Mouse (Mus musculus) Patski (cell line): ENCODE results near the gene Axl. TPM values are rescaled to one million over a fixed set of nuclear protein-coding genes. Genes with fewer than 3 reads are reported as not detected.

ENCODE experiments used
- ATAC-seq: fragments of 100-300 bp; one replicate; pipeline ENCODE4 v1.8.0; 2021
- CTCF ChIA-PET: fragments of 350-600 bp; sonication (Branson Sonifier 250); formaldehyde crosslinking; loops from one replicate; lab custom pipeline; 2022; ENCODE audit warnings: inconsistent platforms; lab: Charles Lee
- POLR2A ChIA-PET: fragments of 350-600 bp; sonication (Branson Sonifier 250); formaldehyde crosslinking; loops from one replicate; lab custom pipeline; 2022; ENCODE audit warnings: antibody characterized with exemption, inconsistent platforms; lab: Charles Lee
- DNase-seq: peaks from one replicate; pipeline ENCODE4 v3.0.0-alpha.2; 2011; ENCODE audit warnings: low read depth, low spot score
- H3K27me3 ChIP-seq: fragments of 371-371 bp; one replicate; pipeline ENCODE4 v1.5.1; 2021
- CTCF ChIP-seq: fragments of 100-300 bp; IDR thresholded peaks from one replicate; pipeline ENCODE4 v1.5.1; 2021
- in situ Hi-C: fragments of 300-500 bp; cut with MboI; formaldehyde crosslinking; loops from 3 replicates; pipeline ENCODE4 v1.11.1; 2018; ENCODE audit warnings: low pct_unique_long_range_greater_than_20kb, mixed read lengths
- polyA plus RNA-seq: library from polyadenylated mRNA; unstranded; gene quantifications from one replicate; pipeline ENCODE4 v1.2.3, GENCODE M21; 2021

Gene Axl
- polyA plus RNA-seq, 1 experiment from 2014 or later: 473 TPM

- ChIA-PET CTCF (interaction anchor here (1.0 kb wide), 1 partner anchor 18 kb away, joined by 5 read pairs; no protein-coding TSS in a partner anchor), POLR2A (no interaction called here)
- DNase-seq (no peak), ATAC-seq (no peak)
- H3K27me3 ChIP-seq: no peaks in the 10 kb centered on the region
- TF ChIP-seq CTCF: no peak
- in situ Hi-C loops: no loop called here
Measured at GRCm38 (mm10) chr7:25782744-25783143, 5.8 kb downstream of the Axl start.

- CTCF ChIA-PET: interaction anchor here (1.0 to 2.1 kb wide), 3 partner anchors 11 to 22 kb away, joined by 4 to 5 read pairs (median 4); no protein-coding TSS in a partner anchor
- DNase-seq: peak; percentile 70
- H3K27me3 ChIP-seq: no peaks in the 10 kb centered on the region
- POLR2A ChIA-PET: interaction anchor here (0.7 to 0.8 kb wide), 2 partner anchors 24 to 26 kb away, joined by 3 to 6 read pairs; no protein-coding TSS in a partner anchor
- TF ChIP-seq CTCF: no peak
- in situ Hi-C loops: no loop called here
- ATAC-seq: peak; percentile 41
Measured at GRCm38 (mm10) chr7:25781937-25782610, 6.4 kb downstream of the Axl start.

- no peak for TF ChIP-seq CTCF
- no peaks in the 10 kb centered on the region for H3K27me3 ChIP-seq
- ATAC-seq: peak; percentile 79
- ChIA-PET POLR2A (interaction anchor here (0.7 to 1.1 kb wide), 3 partner anchors 11 to 25 kb away, joined by 3 to 6 read pairs (median 4); no protein-coding TSS in a partner anchor), CTCF (interaction anchor here (1.1 to 2.1 kb wide), 2 partner anchors 12 to 22 kb away, joined by 4 read pairs; no protein-coding TSS in a partner anchor)
- in situ Hi-C loops: no loop called here
- DNase-seq: peak; percentile 79
Measured at GRCm38 (mm10) chr7:25781321-25781936, 7.1 kb downstream of the Axl start.

- no peak for DNase-seq
- POLR2A ChIA-PET: interaction anchor here (1.1 kb wide), 2 partner anchors 11 to 19 kb away, joined by 3 to 4 read pairs; no protein-coding TSS in a partner anchor
- in situ Hi-C loops: no loop called here
Measured at GRCm38 (mm10) chr7:25780753-25781152, 7.8 kb downstream of the Axl start.

GRCm38 (mm10) chr7:25780021-25780420 is 8.5 kb downstream of the Axl start:
- TF ChIP-seq CTCF: no peak
- DNase-seq (no peak), ATAC-seq (no peak)
- in situ Hi-C loops: no loop called here
- CTCF ChIA-PET: interaction anchor here (2.1 kb wide), 1 partner anchor 13 kb away, joined by 4 read pairs; no protein-coding TSS in a partner anchor
- H3K27me3 ChIP-seq: no peaks in the 10 kb centered on the region
- POLR2A ChIA-PET: interaction anchor here (1.1 kb wide), 2 partner anchors 10 to 18 kb away, joined by 3 to 4 read pairs; no protein-coding TSS in a partner anchor

More at GRCm38 (mm10) chr7:25780753-25781152, 7.8 kb downstream of the Axl start:
- peak; percentile 36 for ATAC-seq
- CTCF ChIA-PET: interaction anchor here (2.1 kb wide), 1 partner anchor 12 kb away, joined by 4 read pairs; no protein-coding TSS in a partner anchor
- TF ChIP-seq CTCF: no peak
- no peaks in the 10 kb centered on the region for H3K27me3 ChIP-seq

GRCm38 (mm10) chr7:25768229-25768628 is 20.3 kb downstream of the Axl start:
- TF ChIP-seq CTCF: no peak
- POLR2A ChIA-PET: no interaction called here
- no peak for ATAC-seq

GRCm38 (mm10) chr7:25766108-25766507 is 22.4 kb downstream of the Axl start:
- POLR2A ChIA-PET: no interaction called here
- in situ Hi-C loops: no loop called here
- TF ChIP-seq CTCF: no peak
- H3K27me3 ChIP-seq: no peaks in the 10 kb centered on the region
- DNase-seq (no peak), ATAC-seq (no peak)
- CTCF ChIA-PET: no interaction called here

More at GRCm38 (mm10) chr7:25768229-25768628, 20.3 kb downstream of the Axl start:
- H3K27me3 ChIP-seq: no peaks in the 10 kb centered on the region
- no peak for DNase-seq
- in situ Hi-C loops: no loop called here
- CTCF ChIA-PET: interaction anchor here (1.2 to 1.6 kb wide), 4 partner anchors 22 to 43 kb away, joined by 3 to 6 read pairs (median 4); no protein-coding TSS in a partner anchor

- POLR2A ChIA-PET: no interaction called here
- H3K27me3 ChIP-seq: no peaks in the 10 kb centered on the region
- CTCF ChIA-PET: interaction anchor here (1.4 kb wide), 1 partner anchor 9 kb away, joined by 3 read pairs; no protein-coding TSS in a partner anchor
- DNase-seq: no peak
- ATAC-seq: no peak
- TF ChIP-seq CTCF: no peak
- in situ Hi-C loops: no loop called here
Measured at GRCm38 (mm10) chr7:25764221-25764620, 24.3 kb downstream of the Axl start.

GRCm38 (mm10) chr7:25763678-25764077 is 24.8 kb downstream of the Axl start:
- TF ChIP-seq CTCF: no peak
- in situ Hi-C loops: no loop called here
- no peak for DNase-seq
- ATAC-seq: no peak
- no peaks in the 10 kb centered on the region for H3K27me3 ChIP-seq
- CTCF ChIA-PET: no interaction called here
- POLR2A ChIA-PET: no interaction called here

GRCm38 (mm10) chr7:25761354-25761753 is 27.2 kb downstream of the Axl start:
- no peak for ATAC-seq
- POLR2A ChIA-PET: interaction anchor here (1.4 kb wide), 1 partner anchor 19 kb away, joined by 3 read pairs; no protein-coding TSS in a partner anchor

More at GRCm38 (mm10) chr7:25761354-25761753, 27.2 kb downstream of the Axl start:
- in situ Hi-C loops: no loop called here
- no peaks in the 10 kb centered on the region for H3K27me3 ChIP-seq
- DNase-seq: no peak
- CTCF ChIA-PET: interaction anchor here (2.0 kb wide), 1 partner anchor 44 kb away, joined by 5 read pairs; no protein-coding TSS in a partner anchor
- no peak for TF ChIP-seq CTCF
